Mouse (Mus musculus): Measurements from ENCODE around the gene Pcolce.
A peak's percentile ranks its signal among the peaks of the same experiment; 100 is the strongest.

Pcolce gene

DNA sequence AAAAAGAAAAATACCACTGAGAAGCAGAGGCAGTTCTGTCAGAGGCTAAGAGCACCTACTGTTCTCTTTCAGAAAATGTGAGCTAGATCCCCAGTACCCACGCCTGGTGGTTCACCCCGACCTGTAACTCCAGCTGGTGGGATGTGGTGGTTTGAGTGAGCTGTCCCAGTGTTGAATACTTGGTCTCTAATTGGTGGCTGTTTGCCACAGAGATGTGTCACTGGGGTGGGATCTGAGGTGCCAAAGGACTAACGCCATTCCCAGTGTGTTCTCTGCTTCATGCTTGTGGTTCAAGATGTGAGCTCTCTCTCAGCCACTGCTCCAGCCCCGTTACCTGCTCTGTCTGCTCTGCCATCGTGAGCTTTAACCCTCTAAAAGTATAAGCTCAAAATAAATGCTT is 23.1 kb downstream of the Pcolce start:
- H3K27me3 ChIP-seq (ENCODE audit: control insufficient read depth, insufficient read depth, low read length, poor library complexity, severe bottlenecking) = no peaks in the 10 kb centered on the region
- no peak for DNase-seq (ENCODE audit: low read depth, low spot score)
- H3K36me3 ChIP-seq (ENCODE audit: control insufficient read depth, insufficient read depth, low read length, poor library complexity, severe bottlenecking) = no peaks in the 10 kb centered on the region

DNA sequence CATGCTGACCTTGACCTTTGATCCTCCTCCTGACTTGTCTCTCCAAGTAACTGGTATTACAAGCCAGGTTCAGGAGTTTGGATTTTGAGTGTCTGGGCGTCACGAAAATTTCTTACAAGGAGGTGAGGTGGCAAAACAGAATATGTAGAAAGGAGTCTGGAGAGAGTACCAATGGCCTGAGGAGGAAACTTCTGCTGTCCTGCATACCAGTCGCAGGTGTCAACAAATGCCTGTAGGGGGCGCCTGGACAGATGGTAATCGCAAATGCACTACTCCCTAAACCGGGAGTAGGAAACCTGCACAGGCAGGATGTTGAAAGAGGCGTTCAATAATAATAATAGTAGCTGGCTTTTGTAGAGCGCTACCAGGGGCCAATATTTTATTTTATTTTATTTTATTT is 28.6 kb downstream of the Pcolce start:
- peak; percentile 80 for DNase-seq (ENCODE audit: low read depth, low spot score)
- no peaks in the 10 kb centered on the region for H3K27me3 ChIP-seq (ENCODE audit: control insufficient read depth, insufficient read depth, low read length, poor library complexity, severe bottlenecking)

DNA sequence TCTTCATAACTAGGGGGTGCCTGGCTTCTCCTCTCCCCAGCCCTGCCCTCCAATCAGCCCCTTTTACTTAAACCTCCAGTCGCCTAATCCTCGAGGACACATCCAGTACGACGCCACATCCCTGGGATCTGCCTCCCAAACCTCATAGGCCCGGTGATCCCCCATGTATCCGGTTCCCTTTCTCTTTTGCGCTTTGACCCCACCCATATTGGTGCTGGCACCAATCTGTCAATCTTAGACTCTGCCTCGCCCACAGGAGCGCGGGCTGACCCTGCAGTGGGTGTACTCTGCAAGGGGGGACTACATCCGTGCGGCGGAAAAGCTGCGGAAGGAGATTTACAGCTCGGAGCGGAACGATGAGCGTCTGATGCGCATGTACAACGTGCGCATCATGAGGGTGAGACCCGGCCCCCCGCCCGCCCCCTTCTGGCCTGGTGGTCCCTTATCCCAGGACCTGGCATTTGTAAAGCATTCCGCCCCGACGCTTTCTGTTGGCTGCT is 29.9 kb downstream of the Pcolce start:
- no peaks in the 10 kb centered on the region for H3K36me3 ChIP-seq (ENCODE audit: control insufficient read depth, insufficient read depth, low read length, poor library complexity, severe bottlenecking)
- DNase-seq (ENCODE audit: low read depth, low spot score) = no peak
- H3K27me3 ChIP-seq (ENCODE audit: control insufficient read depth, insufficient read depth, low read length, poor library complexity, severe bottlenecking) = no peaks in the 10 kb centered on the region

More for the DNA sequence above, 28.6 kb downstream of the Pcolce start:
- no peaks in the 10 kb centered on the region for H3K36me3 ChIP-seq (ENCODE audit: control insufficient read depth, insufficient read depth, low read length, poor library complexity, severe bottlenecking)

DNA sequence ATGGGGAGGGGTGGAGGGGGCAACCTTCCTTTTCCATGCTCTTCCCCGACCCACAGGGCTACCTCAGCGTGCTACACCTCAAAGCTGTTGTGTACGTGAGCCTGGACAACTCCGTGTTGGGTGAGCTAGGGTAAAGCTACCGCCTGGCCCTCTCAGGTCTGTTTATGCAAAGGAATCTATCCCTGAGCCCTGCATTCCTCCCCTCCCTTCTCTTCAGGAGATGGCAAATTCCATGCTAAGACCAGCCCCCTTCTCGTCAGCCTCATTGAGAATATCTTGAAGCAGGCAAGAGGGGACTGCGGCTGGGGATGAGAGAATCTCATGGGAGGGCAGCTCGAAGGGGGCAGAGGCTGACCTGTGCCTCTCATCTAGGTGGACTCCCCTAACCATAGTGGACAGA is 30.9 kb downstream of the Pcolce start:
- no peak for DNase-seq (ENCODE audit: low read depth, low spot score)
- Histone ChIP-seq H3K36me3 (ENCODE audit: control insufficient read depth, insufficient read depth, low read length, poor library complexity, severe bottlenecking) (no peaks in the 10 kb centered on the region), H3K27me3 (ENCODE audit: control insufficient read depth, insufficient read depth, low read length, poor library complexity, severe bottlenecking) (no peaks in the 10 kb centered on the region)

DNA sequence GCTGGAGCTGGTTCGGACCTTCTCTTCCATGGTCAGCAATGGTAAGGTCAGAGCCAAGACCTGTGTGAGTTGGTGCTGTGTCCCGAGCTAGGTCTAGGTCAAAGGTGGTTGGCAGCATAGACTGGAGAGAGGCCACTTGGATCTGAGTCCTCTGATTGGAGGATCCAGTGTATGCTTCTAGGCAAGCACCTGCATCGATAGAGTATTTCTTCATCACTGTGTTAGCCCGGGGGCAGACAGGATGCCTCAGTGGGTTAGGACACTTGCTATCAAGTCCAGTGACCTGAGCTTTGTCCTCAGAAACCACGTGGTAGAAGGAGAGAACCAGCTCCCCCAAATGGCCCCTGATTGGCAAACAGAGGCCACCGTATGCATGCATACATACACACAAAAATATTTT is 33.3 kb downstream of the Pcolce start:
- DNase-seq (ENCODE audit: low read depth, low spot score) = no peak
- Histone ChIP-seq H3K27me3 (ENCODE audit: control insufficient read depth, insufficient read depth, low read length, poor library complexity, severe bottlenecking) (no peaks in the 10 kb centered on the region), H3K36me3 (ENCODE audit: control insufficient read depth, insufficient read depth, low read length, poor library complexity, severe bottlenecking) (no peaks in the 10 kb centered on the region)

DNA sequence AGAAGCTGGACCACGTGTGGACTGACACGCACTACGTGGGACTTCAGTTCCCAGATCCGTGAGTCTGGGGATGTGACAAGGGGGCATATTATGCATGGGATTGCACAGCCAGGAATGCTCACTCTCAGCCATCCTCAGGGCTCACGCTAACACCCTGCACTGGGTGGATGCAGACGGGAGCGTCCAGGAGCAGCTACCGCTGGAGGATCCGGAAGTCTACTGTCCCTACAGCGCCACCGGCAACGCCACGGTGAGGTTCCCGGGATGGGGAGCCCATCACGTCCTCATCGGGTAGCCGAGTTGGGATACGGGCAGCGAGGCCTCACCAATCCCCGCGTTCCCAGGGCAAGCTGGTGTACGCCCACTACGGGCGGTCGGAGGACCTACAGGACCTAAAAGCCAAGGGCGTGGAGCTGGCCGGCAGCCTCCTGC is 39.1 kb downstream of the Pcolce start:
- no peaks in the 10 kb centered on the region for H3K36me3 ChIP-seq (ENCODE audit: control insufficient read depth, insufficient read depth, low read length, poor library complexity, severe bottlenecking)
- no peak for DNase-seq (ENCODE audit: low read depth, low spot score)
- no peaks in the 10 kb centered on the region for H3K27me3 ChIP-seq (ENCODE audit: control insufficient read depth, insufficient read depth, low read length, poor library complexity, severe bottlenecking)

DNA sequence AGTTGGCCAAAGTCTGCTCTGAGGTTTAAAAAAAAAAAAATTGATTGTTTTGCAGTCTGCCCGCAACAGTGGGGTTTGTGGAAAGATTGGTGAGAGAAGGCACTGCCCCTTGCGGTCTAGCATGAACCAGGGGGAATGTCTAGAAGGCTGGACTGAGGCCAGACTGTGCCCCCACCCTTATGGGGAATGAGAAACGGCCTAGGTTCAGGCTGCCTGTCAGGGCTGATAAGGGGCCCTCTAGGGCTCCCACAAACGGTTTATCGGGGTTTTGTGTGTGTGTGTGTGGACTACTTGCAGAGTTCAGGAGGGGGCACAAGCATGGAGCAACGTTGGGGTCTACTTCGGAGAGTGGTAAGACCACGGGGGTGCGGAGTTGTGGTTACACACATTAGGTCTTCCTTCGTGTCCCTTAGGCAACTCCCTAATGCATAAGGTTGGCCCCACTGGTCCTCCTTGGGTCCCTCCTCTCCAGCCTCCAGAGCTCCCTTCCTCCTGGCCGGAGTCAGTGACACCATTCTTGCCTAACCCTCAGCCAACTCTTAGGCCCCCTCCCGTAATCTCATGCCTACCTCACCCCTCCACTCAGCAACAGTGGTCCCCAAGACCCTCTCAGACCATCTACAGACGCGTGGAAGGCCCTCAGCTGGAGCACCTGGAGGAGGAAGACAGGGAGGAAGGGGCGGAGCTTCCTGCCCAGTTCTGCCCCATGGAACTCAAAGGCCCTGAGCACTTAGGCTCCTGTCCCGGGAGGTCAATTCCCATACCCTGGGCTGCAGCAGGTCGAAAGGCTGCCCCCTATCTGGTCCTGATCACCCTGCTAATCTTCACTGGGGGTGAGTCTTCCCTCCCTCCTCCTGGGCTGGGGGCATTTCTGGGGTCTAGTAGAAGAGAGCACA is 42.6 kb downstream of the Pcolce start:
- no peak for DNase-seq (ENCODE audit: low read depth, low spot score)
- H3K36me3 ChIP-seq (ENCODE audit: control insufficient read depth, insufficient read depth, low read length, poor library complexity, severe bottlenecking) = no peaks in the 10 kb centered on the region

DNA sequence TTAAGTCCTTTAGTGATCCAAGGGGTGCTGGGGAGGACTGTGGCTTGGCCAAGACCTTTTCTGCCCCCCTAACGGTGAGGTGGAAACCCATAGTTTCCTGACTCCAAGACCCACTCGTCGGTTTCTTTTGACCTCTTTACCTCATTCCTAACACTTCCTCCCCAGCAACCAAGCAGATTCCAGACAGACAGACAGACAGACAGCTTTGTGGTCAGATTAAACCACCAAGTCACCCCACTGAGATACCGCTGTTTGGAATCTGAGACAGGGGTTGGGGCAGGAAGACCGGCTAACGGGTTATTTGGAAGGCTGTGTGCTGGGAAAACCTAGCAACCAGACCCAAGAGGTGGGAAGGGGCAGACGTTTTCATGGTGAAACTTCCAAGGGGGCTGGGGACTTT is 43.4 kb downstream of the Pcolce start:
- no peak for DNase-seq (ENCODE audit: low read depth, low spot score)
- Histone ChIP-seq H3K27me3 (ENCODE audit: control insufficient read depth, insufficient read depth, low read length, poor library complexity, severe bottlenecking) (no peaks in the 10 kb centered on the region), H3K36me3 (ENCODE audit: control insufficient read depth, insufficient read depth, low read length, poor library complexity, severe bottlenecking) (no peaks in the 10 kb centered on the region)

More for the DNA sequence above, 42.6 kb downstream of the Pcolce start:
- H3K27me3 ChIP-seq (ENCODE audit: control insufficient read depth, insufficient read depth, low read length, poor library complexity, severe bottlenecking) = no peaks in the 10 kb centered on the region

DNA sequence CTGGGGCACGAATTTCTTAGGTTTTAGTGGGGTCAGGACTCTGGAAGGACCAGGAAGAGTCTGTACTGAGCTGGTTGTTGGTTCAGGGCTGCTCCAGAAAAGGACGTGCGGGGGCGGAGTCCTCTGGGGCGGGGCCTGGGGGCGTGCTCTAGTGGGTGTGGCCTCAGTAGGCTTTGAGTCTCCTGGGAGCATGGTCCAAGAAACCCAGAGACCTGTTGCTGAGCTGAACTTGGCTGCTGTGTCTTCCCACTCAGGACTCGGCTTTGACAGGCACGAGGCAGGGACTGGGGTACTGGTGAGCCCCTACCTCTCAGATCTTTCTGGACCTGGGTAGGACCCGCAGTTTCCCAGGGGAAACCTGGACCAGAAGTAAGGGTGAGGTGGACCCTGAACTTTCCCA is 43.9 kb downstream of the Pcolce start, which contains the start of gene Tfr2:
Tfr2 (plus strand) TSS at position 176 of the 400 bp plus-strand sequence.
- Histone ChIP-seq H3K36me3 (ENCODE audit: control insufficient read depth, insufficient read depth, low read length, poor library complexity, severe bottlenecking) (no peaks in the 10 kb centered on the region), H3K27me3 (ENCODE audit: control insufficient read depth, insufficient read depth, low read length, poor library complexity, severe bottlenecking) (no peaks in the 10 kb centered on the region)
- peak; percentile 76 for DNase-seq (ENCODE audit: low read depth, low spot score)

DNA sequence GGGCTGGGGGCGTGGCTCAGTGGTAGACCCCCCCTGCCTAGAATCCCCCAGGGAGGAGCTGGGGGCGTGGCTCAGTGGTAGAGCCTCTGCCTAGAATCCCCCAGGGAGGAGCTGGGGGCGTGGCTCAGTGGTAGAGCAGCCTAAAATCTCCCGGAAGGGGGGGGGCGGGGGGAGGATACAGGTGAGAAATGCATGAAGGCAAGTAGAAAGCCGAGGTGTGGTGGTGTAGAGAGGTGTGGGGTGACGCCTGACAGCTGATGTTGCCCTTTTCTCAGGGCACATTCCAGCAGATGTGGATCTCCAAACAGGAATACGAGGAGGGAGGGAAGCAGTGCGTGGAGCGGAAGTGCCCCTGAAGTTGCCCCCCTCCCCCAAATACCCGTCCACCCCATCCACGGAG is 44.6 kb downstream of the Pcolce start:
- H3K36me3 ChIP-seq (ENCODE audit: control insufficient read depth, insufficient read depth, low read length, poor library complexity, severe bottlenecking) = no peaks in the 10 kb centered on the region
- DNase-seq (ENCODE audit: low read depth, low spot score) = peak; percentile 50
- no peaks in the 10 kb centered on the region for H3K27me3 ChIP-seq (ENCODE audit: control insufficient read depth, insufficient read depth, low read length, poor library complexity, severe bottlenecking)

DNA sequence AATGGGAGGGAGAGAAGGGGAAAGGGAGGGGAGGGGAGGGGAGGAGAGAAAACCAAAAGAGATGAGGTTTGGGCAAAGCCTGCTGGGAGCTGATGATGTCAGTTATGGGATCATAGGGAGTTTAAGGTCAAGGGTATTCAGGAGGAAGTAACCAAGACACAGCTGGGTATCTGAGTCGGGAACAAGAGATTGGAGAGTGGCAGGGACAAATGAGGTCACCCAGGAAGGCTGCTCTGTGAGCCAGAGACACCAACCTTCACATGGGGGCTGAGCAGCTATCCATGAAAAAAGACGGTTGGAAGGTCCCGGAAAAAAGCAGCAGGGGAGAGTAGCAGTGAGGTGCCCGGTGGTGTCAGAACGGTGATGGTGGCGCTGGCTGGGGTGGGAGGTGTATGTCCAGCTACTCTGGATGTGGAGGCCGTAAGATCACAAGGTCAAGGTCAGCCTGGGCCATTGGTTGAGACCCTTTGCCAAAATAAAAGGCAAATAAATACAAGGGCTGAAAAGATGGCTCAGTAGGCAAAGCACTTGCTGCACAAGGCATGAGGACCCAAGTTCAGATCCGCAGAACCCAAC is 45.3 kb downstream of the Pcolce start:
- no peak for DNase-seq (ENCODE audit: low read depth, low spot score)
- Histone ChIP-seq H3K27me3 (ENCODE audit: control insufficient read depth, insufficient read depth, low read length, poor library complexity, severe bottlenecking) (no peaks in the 10 kb centered on the region), H3K36me3 (ENCODE audit: control insufficient read depth, insufficient read depth, low read length, poor library complexity, severe bottlenecking) (no peaks in the 10 kb centered on the region)

DNA sequence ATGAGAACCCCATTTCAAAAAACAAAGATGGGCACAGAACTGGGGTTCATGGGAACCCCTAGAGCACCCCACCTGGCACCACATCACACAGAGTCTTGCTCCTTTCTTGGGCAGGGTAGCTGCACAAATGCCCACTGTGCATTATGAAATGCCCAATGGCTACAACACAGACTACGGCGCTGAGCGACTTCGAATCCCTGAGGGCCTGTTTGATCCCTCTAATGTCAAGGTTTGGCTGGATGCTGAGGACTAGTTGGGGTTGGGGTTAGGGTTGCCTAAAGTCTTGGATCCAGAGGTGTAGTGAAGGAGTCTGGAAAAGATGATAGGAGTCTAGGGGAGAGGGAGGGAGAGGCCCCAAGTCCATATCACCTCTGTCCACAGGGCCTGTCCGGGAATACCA is 47.2 kb downstream of the Pcolce start:
- H3K27me3 ChIP-seq (ENCODE audit: control insufficient read depth, insufficient read depth, low read length, poor library complexity, severe bottlenecking) = no peaks in the 10 kb centered on the region
- H3K36me3 ChIP-seq (ENCODE audit: control insufficient read depth, insufficient read depth, low read length, poor library complexity, severe bottlenecking) = no peaks in the 10 kb centered on the region
- no peak for DNase-seq (ENCODE audit: low read depth, low spot score)

DNA sequence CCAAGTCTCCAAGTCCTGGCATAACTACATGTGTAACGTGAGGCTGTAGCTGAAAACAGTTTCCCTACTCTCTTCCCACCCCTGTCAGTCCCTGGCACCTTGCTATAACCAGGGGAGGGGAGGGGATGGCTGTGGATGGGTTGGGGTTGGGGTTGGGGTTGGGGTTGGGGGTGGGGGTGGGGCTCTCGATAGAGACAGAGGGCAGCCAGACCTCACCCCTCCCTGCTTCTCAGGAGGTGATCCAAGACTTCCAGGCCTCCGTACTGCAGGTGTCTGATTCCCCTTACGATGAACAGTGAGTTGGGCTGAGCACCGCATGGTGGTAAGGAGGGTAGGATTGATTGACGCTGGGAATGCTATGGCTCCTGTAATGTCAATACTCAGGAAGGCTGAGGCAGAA is 47.8 kb downstream of the Pcolce start:
- Histone ChIP-seq H3K27me3 (ENCODE audit: control insufficient read depth, insufficient read depth, low read length, poor library complexity, severe bottlenecking) (no peaks in the 10 kb centered on the region), H3K36me3 (ENCODE audit: control insufficient read depth, insufficient read depth, low read length, poor library complexity, severe bottlenecking) (no peaks in the 10 kb centered on the region)
- no peak for DNase-seq (ENCODE audit: low read depth, low spot score)

DNA sequence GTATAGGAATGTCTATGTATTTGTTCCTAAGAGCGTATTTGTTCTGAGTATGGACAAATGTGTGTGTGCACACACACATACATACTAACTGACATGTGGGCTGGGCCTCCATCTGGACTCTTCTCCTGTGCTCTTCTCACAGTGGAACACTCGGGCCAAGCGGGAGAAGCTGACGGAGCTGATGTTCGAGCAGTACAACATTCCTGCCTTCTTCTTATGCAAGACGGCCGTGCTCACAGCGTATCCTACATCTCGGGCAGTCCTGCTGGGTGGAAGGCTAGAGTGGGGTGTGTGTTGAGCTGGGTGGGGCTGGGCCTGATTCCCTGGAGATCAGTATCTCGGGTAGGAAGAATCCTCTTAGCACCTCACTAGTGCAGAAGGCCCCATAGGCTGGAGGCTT is 50.6 kb downstream of the Pcolce start:
- no peak for DNase-seq (ENCODE audit: low read depth, low spot score)
- Histone ChIP-seq H3K36me3 (ENCODE audit: control insufficient read depth, insufficient read depth, low read length, poor library complexity, severe bottlenecking) (no peaks in the 10 kb centered on the region), H3K27me3 (ENCODE audit: control insufficient read depth, insufficient read depth, low read length, poor library complexity, severe bottlenecking) (peaks cover 2% of the 10 kb centered on the region)

DNA sequence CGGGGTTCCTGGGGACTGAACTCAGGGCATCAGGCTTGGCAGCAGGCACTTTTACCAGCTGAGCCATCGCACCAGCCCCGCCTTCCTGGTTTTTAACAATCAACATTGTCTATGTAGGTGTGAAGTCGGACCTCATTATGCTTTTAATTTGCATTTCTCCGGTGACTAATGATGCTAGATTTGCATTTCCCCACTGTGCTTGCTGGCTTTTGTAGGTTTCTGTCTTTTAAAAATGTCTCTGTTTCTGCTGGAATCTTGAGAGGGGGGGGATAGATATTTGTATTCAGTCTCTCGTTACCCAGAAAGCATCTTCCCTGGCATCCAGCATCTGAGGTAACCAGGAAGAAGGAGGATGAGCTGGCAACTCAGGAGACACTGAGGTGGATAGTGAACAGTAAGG is 52.0 kb downstream of the Pcolce start:
- peaks cover 2% of the 10 kb centered on the region for H3K27me3 ChIP-seq (ENCODE audit: control insufficient read depth, insufficient read depth, low read length, poor library complexity, severe bottlenecking)

More for the DNA sequence above, 52.0 kb downstream of the Pcolce start:
- DNase-seq (ENCODE audit: low read depth, low spot score) = no peak
- no peaks in the 10 kb centered on the region for H3K36me3 ChIP-seq (ENCODE audit: control insufficient read depth, insufficient read depth, low read length, poor library complexity, severe bottlenecking)
